Mouse (Mus musculus) embryo, embryonic 9.5 days (tissue): Measurements from ENCODE around the gene Efnb2.

Experiments used
- DNase-seq: peaks from one replicate; pipeline ENCODE4 v3.0.0-alpha.2; 2017; ENCODE audit errors: extremely low spot score

Efnb2 gene

DNA sequence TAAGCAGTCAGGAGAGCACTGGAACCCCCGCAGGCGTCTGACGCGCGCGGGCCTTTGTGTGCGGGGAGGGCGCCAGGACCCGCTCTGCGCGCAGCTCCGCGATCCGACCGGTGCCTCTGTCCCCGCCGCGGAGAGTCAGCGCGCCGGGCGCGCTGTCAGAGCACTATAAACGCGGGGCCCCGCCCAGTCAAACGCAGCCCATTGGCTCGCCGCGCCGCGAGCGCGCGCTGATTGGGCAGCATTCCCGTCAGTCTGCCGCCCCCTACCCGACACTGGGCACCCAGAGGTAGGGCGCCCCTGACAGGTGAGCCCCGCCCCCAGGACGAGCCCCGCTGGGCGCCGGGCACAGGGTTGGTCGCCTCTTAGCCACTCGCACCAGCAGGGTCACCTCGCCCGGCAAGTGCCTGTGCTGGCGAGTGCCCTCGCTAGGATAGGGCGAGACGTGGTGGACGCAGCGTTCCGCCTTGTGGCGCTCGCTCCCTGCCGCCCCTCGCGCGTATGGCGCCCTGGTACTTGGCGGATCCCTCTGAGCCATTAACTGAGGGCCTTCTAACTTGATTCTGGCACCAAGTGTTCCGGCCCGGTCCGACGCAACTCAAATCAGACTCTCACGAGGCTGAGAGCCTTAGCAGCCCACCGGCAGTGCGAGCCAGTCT, at the start of gene Efnb2:
Efnb2 (minus strand) TSS at position 140 of the 656 bp plus-strand sequence.
- peak; percentile 96 for DNase-seq

DNA sequence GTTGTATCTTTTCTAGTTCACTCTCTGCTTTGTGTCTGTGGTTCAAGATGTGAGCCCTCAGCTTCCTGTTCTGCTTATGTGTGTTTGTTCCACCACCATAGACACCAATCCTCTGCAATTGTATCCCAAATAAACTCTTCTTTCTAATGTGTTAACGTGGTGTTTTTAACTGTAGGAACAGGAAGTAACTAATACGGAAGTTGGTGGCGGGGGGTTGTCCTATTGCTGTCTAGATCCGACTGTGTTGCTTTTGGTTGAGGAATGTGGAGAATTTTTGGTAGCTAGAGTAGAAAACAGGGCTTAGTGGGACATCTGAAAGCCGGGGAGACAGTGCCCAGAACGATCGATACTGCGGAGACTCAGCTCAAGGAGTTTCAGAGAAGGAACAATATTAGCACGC, 43.8 kb upstream of the Efnb2 start:
- no peak for DNase-seq

DNA sequence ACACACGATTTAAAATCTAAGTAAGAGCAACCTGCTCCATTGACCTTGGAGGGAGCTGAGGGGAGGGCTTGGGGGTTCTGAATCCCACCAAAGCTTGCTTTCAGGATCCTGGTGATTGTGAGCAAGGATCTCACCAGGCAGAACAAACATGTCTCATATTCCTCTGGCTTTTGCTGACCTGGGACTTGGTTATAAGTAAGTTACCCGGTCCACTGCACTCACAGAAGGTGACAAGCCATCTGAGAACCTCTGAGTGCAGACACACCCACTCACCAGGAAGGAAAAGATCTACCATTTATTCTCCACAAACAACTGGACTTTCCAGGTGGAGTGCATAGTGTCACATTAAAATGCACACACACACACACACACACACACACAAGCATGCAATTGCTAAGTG, 42.6 kb upstream of the Efnb2 start:
- no peak for DNase-seq

DNA sequence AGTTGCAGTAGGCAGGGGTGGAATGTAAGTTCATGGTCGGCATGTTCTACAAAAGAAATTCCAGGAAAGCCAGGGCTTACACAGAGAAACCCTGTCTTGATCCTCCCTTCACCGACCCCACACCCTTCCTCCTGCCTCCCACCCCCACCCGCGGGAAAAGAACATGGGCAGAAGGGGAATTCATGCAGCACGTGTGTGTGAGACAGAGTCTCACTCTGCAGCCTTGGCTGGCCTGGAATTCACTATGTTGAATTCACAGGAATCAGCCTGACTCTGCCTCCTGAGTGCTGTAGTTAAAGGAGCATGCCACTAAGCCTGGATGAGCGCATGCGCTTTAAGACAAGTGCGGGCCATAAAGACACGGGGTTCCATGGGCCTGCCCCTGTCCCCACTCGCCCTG, 39.8 kb upstream of the Efnb2 start:
- DNase-seq = no peak

DNA sequence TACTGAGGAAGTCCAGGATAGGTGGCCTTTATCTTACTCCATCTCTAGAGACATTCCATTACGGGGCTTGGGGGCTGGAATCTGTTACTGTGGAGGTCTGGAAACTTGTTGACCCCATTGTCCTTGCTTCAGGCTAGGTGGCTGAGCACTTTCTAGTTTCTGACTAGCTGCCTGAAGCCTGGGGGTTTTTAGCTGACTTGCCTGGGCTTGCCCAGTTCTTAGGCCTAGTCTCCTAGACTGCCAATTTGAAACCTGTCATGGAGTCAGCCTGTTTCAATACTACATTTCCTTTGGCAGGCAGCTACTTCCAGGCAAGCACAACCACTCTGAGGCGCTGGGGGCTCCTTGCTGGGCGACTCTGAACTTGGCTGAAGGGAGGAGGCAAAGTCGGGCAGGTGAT, 39.2 kb upstream of the Efnb2 start:
- DNase-seq = no peak

DNA sequence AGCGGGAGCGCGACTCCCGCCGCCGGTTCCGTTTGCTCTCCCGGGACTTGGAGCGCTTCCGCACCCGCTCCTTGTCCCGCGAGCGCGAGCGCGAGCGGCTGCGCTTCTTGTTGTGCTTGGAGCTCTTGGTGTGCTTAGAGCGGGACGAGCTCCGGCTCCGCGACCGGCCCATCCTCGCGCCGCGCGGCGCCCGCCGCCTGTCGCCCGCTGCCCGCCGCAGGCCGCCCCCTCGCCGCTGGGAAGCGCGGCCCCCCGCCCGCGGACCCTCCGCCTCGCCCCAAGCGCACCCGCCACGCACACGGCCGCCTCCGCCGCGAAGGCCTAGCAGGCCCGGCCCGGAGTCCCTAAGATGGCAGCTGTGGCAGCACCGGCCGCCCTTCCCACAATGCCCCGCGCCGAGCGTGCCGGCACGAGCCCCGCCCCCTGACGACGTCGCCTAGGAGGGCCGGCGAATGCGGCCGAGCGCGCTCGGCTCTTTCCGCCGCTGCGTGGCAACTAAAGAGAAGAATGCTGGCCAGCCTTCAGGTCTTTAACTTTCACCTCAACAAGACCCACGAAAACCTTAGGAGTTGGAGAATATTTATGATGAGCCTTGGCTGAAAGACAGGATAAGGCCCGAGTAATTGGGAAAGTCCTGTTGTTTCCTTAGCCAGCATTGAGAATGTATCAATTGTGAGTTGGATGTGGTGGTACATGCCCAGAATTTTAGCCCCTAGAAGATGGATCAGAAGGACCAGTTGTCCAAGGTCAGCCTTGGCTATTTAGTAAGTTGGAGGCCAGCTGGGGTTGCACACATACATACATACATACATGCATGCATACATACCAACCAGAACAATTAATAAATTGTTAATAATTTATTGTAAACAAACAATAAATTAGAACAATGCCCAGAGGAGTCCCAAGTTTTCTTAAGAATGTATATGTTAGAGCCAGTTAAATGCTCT, 29.4 kb upstream of the Efnb2 start, which contains the start of gene Arglu1:
Arglu1 (minus strand) TSS at position 376 of the 947 bp plus-strand sequence.
- peak; percentile 94 for DNase-seq

DNA sequence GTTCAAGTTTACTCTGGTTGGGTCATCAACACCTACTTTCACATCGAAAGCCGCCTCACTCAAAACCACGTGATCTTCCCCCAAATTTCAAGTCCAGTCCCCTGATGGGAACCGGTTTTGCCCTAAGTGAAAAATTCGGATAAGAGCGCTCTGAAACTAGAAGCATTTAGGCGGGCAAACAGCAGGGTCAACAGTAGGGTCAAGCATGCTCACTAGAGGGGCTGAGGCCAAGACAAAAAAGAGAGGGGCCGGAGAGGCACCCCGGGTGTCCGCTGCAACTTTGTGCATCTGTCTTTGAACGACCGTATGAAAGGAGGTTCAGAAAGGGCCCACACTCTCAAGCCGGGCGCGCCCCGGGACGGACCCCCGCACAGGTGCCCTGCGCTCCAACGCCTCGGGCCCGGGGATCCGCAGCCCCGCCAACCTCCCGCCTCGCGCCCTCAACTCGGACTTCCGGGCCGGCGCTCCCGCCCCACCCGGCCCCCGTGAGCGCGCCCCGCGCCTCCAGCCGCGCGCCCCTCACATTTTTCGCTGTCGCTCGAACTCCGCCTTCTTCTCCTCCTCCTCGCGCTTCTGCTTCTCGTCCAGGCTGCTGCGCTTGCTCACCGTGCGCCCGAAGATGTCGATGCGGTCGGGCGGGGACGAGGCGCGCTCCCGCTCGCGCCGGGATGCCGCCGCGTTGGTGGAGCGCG, 28.6 kb upstream of the Efnb2 start:
- DNase-seq = peak; percentile 67

DNA sequence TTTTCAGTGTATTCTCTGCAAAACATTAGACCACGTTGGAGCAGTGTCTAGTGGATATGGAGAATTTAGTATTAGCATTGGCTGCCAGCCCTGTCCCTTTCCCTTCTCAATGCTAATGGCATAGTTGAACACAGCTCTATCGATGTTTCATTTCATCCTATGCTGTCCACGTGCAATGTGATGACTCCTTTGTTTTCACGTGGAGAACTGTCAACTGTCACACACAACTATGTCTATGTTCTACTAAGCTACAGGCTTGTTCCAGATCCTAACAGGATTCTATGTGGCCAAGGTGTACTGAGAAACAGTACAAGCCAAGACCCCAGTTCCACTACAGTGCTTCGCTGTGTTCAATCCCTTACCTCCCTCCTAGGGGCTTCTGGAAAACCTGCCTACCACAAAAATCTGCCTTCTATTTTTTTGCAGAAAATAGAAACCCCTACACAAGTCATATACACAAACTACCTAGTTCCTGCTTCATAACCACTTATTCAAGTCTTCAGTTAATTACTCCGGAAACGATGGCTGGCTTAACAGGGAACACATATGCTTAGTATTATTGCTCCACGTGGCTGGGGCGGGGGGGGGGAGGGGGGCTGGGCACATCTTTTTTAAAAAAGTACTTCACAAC, 27.9 kb upstream of the Efnb2 start:
- no peak for DNase-seq

DNA sequence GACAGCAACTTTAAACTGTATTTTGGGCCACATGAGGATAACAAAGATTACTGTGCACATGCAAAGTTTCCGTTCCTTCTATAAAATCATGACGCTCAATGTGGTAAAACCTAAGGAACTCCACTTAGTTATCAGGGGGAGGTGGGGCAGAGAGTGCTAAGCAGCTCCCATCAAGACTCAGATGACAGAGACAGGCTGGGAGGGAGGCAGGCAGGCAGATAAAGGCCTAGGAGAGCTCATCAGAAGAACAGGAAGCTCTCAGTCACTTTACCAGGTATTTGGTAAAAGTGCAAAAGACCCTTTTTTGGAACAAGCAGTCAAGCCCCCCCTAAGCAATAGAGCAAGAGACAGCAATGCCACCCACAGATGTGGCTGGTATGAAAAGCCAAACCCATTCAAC, 24.5 kb upstream of the Efnb2 start:
- no peak for DNase-seq

DNA sequence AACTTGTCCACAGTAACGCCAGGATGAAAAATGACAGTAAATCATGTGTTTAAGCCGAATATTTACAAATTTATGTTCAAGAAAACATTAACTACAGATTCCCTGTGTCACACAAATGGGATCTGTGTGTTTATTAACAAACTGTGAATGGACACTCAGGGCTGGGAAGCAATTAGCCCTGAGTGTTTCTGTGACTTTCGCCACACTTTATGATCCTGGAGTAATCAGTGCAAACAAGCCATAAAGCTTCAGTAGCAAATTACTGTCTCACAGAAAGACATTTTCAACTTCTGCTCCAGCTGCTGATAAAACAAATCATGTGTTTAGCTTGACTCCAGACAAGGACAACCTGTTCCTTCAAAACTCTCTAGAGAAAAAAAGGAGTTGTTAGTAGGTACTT, 21.7 kb upstream of the Efnb2 start:
- DNase-seq = no peak

DNA sequence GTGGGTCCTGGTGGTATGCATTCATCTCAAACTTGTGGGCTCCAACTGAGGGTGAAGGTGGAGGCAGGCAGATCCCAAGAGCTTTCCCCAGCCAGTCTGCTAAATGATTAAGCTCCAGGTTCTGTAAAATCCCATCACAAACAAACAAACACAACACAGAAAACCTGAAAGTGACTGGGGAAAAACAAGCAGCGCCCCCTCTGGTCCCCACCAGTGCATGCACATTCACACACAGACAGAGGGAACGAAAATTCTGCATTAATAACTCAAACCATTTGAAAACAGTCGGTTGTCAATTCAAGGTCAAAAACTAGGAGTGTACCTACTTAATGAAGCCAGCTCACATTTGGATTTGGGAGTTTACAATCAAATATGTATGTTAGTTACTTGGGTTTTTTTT, 17.2 kb upstream of the Efnb2 start:
- DNase-seq = no peak

DNA sequence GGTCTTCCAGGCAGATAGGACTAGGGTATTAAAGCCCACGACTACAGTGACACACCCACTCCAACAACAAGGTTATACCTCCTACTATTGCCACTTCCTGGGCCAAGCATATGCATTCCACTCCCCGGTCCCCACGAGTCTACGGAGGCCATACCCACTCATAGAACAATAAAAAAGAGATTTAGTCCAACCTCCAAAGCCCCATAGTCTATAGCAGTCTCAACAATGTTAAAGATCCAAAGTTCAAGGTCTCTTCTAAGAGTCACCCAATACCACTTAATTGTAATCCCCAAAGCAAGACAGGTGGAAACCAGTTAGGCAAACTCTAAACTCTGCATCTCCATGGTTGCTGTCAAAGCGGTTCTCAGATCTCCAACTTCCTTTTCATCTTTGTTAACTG, 13.8 kb upstream of the Efnb2 start:
- no peak for DNase-seq

DNA sequence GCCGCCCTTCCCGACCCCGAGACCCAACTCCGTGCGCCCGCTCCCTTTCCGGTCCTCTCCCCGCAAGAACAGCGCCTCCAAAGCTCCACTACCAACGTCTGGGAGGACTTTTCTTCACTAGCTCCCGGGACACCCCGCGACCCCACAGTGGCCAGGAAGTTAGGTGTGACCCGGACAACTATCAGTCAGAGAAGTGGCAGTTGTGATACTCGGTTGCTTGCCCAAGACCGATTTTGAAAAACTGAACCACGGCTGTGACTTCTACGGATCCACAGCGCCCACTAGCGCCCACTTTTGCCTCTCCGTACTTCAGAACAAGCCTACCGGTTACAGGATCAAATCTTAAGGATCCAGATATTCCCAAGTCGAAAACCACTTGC, 707 bp upstream of the Efnb2 start:
- DNase-seq = peak; percentile 91

DNA sequence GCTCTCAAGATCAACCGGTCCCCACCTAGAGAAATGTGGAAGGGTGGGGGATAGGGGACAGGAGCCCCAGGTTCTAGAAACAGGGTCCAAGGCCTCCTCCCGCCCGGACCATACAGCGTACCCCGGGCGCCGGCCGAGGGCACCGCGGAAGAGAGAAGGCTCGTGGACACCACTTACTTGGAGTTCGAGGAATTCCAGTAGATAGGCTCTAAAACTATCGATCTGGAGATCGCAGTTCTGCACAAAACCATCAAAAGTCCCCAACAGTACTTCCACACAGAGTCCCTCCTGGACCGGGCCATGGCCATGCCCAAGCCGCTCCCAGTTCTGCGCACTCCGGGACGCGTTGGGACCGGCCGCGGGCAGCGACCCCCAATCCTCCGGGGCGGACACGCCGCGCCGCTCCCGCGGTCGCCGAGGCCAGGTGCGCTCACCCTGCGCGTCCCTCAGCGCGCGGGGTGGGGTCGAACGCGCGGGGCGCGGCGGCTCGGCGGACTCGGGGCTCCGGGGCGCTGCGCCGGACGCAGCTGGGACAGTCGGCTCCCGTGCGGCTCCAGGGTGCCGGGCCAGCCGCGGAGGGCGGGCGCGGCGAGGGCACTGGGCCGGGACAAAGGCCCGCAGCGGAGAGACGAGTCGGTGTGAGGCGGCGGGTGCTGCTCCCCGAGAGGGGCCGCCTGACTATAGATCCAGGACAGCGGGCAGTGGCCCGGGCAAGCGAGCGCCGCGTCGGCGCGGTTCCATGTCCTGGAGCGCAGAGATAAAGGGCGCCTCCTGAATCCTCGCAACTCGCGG, 539 bp downstream of the Efnb2 start:
- no peak for DNase-seq

DNA sequence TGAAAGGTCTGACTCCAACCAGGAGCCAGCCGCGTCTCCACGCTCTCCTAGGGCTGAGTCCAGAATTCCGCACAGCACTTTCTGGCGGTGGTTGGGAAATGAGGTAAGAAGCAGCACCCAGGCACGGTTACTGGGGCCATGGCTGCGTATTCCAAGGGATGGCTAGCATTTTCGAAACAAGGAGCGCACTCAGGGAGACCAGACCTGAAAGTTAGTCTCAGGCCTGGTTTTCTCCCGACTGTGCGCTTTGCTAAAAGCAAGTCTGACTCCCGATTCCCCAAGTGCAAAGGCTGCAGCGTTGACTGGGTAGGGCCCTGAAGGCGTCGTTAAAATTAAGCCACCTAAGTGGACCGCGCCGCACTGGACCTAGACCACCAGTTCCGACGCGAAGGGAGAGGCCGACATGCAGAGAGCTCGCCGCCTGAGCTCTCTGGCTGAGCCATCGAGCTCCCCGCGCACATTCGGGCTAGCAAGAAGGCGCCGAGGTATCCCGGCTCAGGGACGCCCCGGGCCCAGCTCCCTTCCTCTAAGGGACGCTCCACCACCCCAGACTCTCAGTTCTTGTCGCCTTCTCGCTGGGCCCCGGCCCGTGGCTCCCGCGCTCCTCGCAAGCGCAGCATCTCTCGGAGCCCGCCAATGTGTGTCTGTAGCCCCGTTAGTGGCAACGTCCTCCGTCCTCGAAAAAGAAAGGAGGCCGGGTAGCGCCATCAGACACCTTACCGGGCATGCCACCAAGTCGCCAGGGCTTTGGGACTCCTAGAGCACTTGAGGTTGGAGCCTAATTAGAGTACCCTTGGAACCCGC, 1.3 kb downstream of the Efnb2 start:
- peak; percentile 64 for DNase-seq

DNA sequence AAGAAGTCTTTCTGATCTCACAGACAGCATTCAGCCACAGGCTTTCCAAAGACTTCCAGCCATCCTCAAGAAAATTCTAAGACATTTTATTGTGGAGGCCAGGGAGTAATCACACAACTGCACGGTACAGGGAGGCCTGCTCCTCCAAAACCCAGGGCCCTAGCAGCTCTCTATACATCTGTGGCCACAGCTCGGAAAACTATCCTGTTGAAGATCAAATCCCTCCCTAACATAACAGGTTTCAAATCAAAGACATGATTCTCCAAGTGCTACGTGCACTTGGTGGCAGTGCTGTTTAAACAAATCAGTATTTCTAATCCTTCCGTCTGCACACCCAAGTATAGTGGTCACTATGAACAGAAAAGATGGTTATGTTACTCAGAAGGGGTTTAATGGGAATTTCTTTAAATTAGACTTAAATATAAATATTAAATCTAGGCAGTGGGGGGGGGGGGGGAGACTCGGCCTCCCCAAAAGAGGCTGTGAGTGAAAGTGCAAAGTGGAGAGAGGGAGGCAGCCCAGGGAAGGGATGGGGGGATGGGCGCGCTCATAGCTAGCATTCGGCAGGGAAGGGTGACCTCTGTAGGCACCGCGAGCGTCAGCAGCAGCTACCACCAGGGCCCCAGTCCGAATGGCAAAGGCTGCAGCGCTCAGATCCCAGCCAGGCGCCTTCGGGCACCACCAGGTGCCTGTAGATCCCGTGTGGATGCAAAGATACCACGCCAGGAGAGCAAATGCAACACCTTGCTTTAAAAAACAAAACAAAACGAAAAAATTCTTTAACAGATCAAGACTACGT, 2.4 kb downstream of the Efnb2 start:
- DNase-seq = peak; percentile 85

DNA sequence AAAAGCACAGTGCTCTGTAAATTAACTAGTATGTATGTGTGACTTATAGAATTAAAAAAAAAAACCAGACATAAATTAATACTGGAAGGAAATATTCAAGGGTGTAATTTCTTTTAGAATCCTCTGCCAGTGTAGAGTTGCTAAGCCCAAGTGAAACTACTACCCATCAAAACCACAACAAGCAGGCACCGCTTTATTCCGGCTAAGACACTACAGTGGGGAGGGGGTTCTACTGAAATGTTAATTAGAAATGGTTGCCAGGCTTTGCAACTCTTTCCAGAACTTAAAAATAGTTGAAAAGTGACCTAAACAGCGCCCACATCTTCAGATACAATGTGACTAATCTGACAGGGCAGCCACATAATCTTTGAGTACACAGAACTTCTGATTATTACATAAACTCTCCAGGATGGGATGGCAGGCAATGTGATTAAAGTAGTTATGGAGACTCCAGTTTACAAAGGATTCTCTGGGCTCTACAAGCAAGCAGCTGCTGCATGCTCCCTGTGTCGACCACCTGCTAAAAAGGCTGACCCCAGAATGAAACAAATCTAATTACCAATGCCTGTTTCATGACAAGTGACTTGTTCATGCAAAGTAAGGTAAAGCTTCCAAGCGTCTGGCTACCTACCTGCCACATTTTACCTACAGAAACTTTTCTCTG, 3.2 kb downstream of the Efnb2 start:
- peak; percentile 35 for DNase-seq

DNA sequence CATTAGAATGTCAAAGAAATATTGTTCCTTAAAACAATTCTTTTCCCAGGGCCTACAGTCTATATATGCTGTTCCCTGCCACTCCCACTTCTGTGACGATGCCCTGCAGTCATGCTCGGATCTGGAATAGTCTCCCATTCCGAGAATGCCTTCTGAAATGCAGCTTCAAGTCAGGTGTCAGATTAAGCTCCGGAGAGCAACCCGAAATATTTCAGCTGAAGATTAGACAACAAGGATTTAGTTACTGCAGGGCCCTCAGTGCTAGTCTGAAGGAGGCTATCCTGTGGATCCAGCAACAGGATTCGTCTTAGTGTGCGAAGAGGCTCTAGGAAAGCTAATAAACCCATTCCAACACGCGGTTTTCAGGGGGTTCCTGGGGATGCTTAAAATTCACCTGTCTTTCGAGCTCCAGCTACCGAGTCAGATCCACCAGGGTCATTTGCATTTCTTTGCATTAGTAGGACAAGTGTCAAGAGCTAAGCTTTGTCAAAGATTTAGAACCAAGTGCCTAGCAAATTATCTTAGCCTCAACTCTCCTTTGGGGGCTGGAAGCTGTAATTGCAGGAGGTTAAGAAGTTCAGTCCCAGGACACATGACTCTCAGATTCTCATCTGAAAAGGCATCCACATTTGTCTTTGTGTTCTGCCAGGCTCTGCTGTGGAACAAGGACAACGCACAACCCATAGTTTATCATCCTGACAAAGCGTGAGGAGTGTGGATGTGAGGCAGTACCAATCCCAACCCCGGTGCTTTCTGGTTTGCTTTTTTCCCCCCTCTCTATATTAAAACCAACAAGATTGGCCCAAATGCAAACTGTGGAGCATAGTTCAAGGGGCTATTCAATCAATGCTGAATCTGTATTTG, 4.2 kb downstream of the Efnb2 start:
- peak; percentile 43 for DNase-seq
